Mouse (Mus musculus) granulocyte monocyte progenitor cell, adult 5-6 weeks (primary cell): ENCODE measurements around the gene Wnt7a. TPM values are rescaled to one million over a fixed set of nuclear protein-coding genes. Genes with fewer than 3 reads are reported as not detected.
A peak's percentile ranks its signal among the peaks of the same experiment; 100 is the strongest.

Experiments used
- ATAC-seq: replicated peaks from 2 replicates; pipeline ENCODE4 v1.8.0; 2016; ENCODE audit warnings: mild to moderate bottlenecking, moderate TSS enrichment, inconsistent platforms; ENCODE audit not compliant: poor library complexity, severe bottlenecking
- total RNA-seq, 2 experiments: library from RNA; stranded (forward) in 1 of 2; stranded (reverse) in 1 of 2; fragments of 200-712, 200-1000 nt in 1 of 2; fragments of >200 nt in 1 of 2; fragmentation: Nextera tagmentation in 1 of 2; gene quantifications; 2 replicates each; pipeline ENCODE4 v1.2.3; 2014 to 2017

Wnt7a gene
- total RNA-seq (2014; fragmentation: Nextera tagmentation) (not detected in 2 replicates), total RNA-seq (2017) (not detected in 2 replicates)

DNA sequence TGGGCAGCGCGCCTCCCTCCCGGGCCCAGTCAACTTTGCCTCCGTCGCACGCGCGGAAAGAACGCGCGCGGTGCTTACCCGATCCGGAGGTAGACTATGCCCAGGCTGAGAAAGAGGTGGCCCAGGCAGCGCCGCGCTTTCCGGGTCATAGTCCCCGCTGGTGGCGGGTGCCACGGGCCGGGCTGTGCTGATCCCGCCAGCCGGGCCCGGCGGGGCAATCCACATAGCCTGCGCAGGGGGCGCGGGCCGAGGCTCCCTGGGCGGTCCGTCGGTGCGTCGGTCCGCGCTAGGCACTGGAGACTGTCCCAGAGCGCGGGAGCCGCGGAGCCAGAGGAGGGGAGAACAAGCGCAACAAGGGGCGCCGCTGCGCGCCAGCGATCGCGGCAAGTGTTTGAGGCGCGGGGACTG lies at the start of gene Wnt7a:
TSS of gene Wnt7a (minus strand) at position 403 of the 408 bp plus-strand sequence.
- no peak for ATAC-seq

GRCm38 (mm10) chr6:91459471-91459870 lies 48.3 kb upstream of the Wnt7a start:
- ATAC-seq, result peak; percentile 53

DNA sequence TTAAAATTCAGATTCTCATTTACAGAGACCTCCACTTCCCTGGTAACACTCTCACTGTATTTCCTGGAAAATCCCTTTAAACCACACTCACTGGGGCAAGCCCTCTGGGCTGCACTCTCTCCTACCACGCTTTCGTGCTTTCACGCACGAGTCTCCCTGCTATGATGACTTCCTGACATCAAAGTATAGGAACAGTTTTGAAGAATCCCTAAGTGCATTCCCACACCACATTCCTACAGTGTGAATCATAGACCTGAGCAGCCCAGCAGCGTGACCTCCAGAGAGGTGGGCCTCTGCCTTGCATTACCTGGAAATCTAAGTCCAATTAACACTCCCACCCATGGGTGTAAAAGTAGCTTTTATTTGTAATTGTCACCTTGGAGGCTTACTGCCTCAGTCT lies 43.4 kb upstream of the Wnt7a start:
- no peak for ATAC-seq

DNA sequence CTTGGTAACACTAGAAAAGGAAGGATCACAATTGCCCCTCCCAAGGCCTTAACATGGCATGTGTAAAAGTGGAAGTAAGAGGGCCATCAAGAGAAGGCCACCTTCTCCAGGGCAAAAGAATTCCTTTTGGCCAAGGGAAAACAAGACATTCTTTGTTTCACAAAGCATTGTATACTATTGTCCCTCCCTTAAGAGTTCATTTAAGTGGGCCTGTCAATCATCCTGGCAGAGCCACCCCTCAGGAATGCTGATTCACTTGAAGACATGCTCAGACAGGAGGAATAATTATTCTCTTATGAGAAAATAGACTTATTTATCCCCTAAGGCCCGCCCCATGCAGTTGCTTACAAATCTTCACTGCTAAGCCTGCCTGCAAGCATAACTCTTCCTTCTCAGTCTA lies 40.9 kb upstream of the Wnt7a start:
- ATAC-seq, result no peak

GRCm38 (mm10) chr6:91449472-91450225 lies 38.5 kb upstream of the Wnt7a start:
- ATAC-seq, result no peak

DNA sequence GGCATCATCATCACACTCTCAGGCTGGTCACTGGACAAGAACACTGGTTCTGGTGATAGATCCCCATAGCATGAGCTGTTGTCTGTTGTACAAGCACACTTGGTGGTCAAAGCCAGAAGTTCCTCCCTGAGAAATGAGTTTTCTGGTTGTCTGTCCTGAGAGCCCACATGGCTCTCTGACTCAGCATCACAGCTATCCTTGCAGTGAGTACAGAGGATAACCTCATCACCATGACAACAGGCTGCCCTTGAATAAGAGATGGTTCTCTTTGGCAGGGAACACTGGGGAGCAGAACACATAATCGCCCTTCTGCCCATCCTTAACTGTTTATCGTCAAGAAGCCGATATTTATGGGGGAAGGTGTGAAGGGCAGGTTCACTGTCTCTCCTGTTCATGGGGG lies 34.2 kb upstream of the Wnt7a start:
- no peak for ATAC-seq

- peak; percentile 71 for ATAC-seq
Observed at GRCm38 (mm10) chr6:91441145-91441662, 30.0 kb upstream of the Wnt7a start.

- peak; percentile 98 for ATAC-seq
Observed at GRCm38 (mm10) chr6:91440474-91441144, 29.4 kb upstream of the Wnt7a start.

GRCm38 (mm10) chr6:91424151-91424550 lies 13.0 kb upstream of the Wnt7a start:
- ATAC-seq, result no peak

GRCm38 (mm10) chr6:91421629-91422028 lies 10.5 kb upstream of the Wnt7a start:
- no peak for ATAC-seq

GRCm38 (mm10) chr6:91417291-91417845 lies 6.2 kb upstream of the Wnt7a start:
- ATAC-seq, result no peak

GRCm38 (mm10) chr6:91416146-91416545 lies 5.0 kb upstream of the Wnt7a start:
- ATAC-seq, result no peak

- ATAC-seq, result peak; percentile 61
Observed at GRCm38 (mm10) chr6:91414890-91415289, 3.7 kb upstream of the Wnt7a start.

- peak; percentile 61 for ATAC-seq
Observed at GRCm38 (mm10) chr6:91411369-91411981, 312 bp upstream of the Wnt7a start.

DNA sequence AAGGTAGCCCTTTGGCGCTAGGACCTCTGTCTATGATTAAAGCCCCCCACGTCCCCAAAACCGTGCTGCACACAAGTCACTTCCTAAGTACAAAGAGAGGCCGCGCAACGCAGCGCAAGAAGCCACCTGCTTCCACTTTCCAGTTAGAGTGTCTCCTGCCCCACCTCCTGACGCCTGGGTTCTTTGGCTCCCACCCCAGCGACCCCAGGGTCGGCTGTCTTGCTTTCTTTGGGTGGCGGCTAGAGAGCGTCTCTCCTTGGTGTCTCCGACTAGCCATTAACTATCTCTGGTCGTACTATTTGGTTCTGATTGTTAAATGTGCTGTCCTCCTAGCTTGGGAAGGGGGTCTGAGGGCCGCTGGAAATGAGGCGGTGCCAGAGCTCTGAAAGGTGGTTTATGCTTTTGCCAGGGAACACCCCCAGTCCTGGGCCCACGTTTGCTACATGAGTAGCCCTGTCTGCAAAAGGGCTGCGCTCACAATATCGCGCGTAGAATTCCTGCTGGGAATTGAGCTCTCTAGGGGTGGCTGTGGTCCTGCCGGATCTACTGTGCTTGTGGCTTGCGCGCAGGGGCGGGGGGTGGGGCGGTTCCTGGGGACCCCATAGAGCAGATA lies 889 bp downstream of the Wnt7a start:
- ATAC-seq, result no peak

GRCm38 (mm10) chr6:91409448-91410167 lies 1.6 kb downstream of the Wnt7a start:
- ATAC-seq, result no peak

- no peak for ATAC-seq
Observed at GRCm38 (mm10) chr6:91408616-91409015, 2.5 kb downstream of the Wnt7a start.

- no peak for ATAC-seq
Observed at GRCm38 (mm10) chr6:91401591-91401990, 9.6 kb downstream of the Wnt7a start.

DNA sequence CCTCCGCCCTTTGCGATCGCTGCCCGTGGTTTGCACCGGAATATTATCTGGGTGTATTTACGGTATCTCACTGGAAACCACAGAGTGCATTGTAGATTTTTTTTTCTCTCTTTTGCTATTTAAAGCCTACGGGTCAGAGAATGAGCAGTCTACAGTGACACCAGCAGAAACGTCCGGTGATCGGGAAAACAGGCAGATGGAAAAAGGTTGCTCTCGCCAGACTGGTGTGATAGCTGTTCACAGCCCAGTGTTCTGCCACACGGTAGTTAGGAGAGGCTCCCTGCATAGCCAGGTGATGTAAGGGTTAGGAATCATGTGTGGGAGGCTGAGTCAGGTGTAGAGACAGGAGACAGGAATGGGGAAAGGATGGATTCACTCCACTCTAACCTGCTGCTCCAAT lies 10.6 kb downstream of the Wnt7a start:
- no peak for ATAC-seq
